Mouse (Mus musculus) embryonic facial prominence, embryonic 14.5 days (tissue): ENCODE data around the gene Arid5b. TPM values are rescaled to one million over a fixed set of nuclear protein-coding genes. Genes with fewer than 3 reads are reported as not detected.

Experiments
- ATAC-seq: fragments of 200-750 bp; cut with Nextera tagmentation; 2 replicates; pipeline ENCODE4 v1.8.0; 2017; ENCODE audit warnings: low read depth, moderate number of reproducible peaks, moderate TSS enrichment
- DNase-seq: peaks from one replicate; pipeline ENCODE4 v3.0.0-alpha.2; 2015; ENCODE audit warnings: low spot score
- H3K27ac ChIP-seq: fragments of 300-500 bp; sonication (generic); replicated peaks from 2 replicates; pipeline ENCODE4 v1.5.1; 2014; ENCODE audit warnings: low read depth, mild to moderate bottlenecking, low read length, moderate library complexity
- H3K27me3 ChIP-seq: fragments of 300-500 bp; sonication (generic); replicated peaks from 2 replicates; pipeline ENCODE4 v1.6.1; 2014; ENCODE audit warnings: low read length; ENCODE audit not compliant: control insufficient read depth, insufficient read depth
- H3K36me3 ChIP-seq: fragments of 300-500 bp; sonication (generic); 2 replicates; pipeline ENCODE4 v1.6.1; 2014; ENCODE audit warnings: low read length, mixed read lengths; ENCODE audit not compliant: control insufficient read depth, insufficient read depth
- H3K4me1 ChIP-seq: fragments of 300-500 bp; sonication (generic); 2 replicates; pipeline ENCODE4 v1.6.1; 2014; ENCODE audit warnings: antibody characterized with exemption, low read length; ENCODE audit not compliant: control insufficient read depth, insufficient read depth
- H3K4me2 ChIP-seq: fragments of 300-500 bp; sonication (generic); 2 replicates; pipeline ENCODE4 v1.6.1; 2014; ENCODE audit warnings: low read depth, mild to moderate bottlenecking, low read length, moderate library complexity, mixed read lengths
- H3K4me3 ChIP-seq: fragments of 300-500 bp; sonication (generic); 2 replicates; pipeline ENCODE4 v1.5.1; 2014; ENCODE audit warnings: low read depth, mild to moderate bottlenecking, low read length
- H3K9ac ChIP-seq: fragments of 300-500 bp; sonication (generic); 2 replicates; pipeline ENCODE4 v1.6.1; 2014; ENCODE audit warnings: low read depth, mild to moderate bottlenecking, low read length, moderate library complexity, mixed read lengths
- H3K9me3 ChIP-seq: fragments of 300-500 bp; sonication (generic); 2 replicates; pipeline ENCODE4 v1.6.1; 2016; ENCODE audit warnings: low read length; ENCODE audit not compliant: control insufficient read depth
- WGBS: fragments of 180-500 bp; shearing (Covaris S2); extraction: QIAGEN DNeasy Blood & Tissue Kit; methylation state at CpG from one replicate; pipeline ENCODE4 v1.1.7; 2014; 5-methylcytosine and 5-hydroxymethylcytosine counted together
- polyA plus RNA-seq: library from polyadenylated mRNA; unstranded; fragments of >200 nt; fragmentation: Nextera tagmentation; extraction: Ambion mirVana; gene quantifications from 2 replicates; pipeline ENCODE4 v1.2.1, GENCODE M21; 2014

The Arid5b gene
- polyA plus RNA-seq, 1 experiment from 2014 or later, result 34.4 TPM

DNA sequence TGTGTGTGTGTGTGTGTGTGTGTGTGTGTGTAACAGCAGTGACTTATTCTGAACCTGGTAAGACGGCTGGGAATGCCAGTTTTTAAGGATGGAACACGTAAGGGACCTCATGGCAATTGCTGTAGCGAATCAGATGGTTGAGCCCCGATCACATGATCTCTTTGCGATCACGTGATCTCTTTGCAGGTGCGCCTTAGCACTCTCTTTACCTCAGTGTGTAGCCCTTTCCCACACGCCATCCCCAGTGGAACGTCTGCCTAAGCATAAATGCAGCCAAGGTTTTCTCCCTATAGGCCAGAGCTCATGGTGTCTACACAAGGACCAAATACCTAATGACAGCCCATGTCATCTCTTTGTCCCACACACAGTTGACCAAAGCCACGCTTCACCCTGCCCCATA lies 97.4 kb downstream of the Arid5b start:
- Histone ChIP-seq H3K9me3 (no peaks in the 10 kb centered on the region), H3K4me2 (no peak overlapping the region), H3K36me3 (peaks cover 23% of the 10 kb centered on the region), H3K9ac (no peak overlapping the region), H3K4me3 (no peak overlapping the region), H3K4me1 (no peaks in the 10 kb centered on the region; the same call in 1 of the 2 replicates), H3K27me3 (no peaks in the 10 kb centered on the region), H3K27ac (no peak overlapping the region)
- ATAC-seq (no peak), DNase-seq (no peak)
- WGBS, result 95% methylated on average over 10 of the region's 10 CpGs

DNA sequence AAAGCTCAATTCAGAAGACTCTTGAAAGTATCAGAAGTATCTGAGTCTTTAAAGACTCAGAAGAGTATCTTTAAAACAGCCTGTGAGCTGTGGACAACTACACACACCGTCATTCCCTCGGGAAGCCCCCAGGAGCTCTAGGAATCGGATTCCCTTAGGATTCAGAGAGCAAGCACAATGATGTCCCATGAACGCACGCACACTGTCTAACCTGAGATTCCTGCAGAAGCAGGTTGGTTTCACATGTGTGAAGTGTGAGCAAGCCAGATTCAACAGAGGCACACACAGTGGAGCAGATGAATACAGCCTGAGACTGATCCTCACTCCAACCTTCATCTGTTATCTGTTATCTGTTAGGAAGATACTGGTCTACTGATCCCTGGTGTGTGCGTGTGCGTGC lies 97.8 kb downstream of the Arid5b start:
- H3K4me1 ChIP-seq, result no peaks in the 10 kb centered on the region; the same call in 1 of the 2 replicates
- peaks cover 22% of the 10 kb centered on the region for H3K36me3 ChIP-seq
- H3K9me3 ChIP-seq, result no peaks in the 10 kb centered on the region
- H3K4me3 ChIP-seq, result no peak overlapping the region
- 90% methylated on average over 5 of the region's 7 CpGs for WGBS
- H3K27me3 ChIP-seq, result no peaks in the 10 kb centered on the region
- no peak overlapping the region for H3K9ac ChIP-seq
- ATAC-seq, result no peak
- DNase-seq, result no peak
- no peak overlapping the region for H3K4me2 ChIP-seq
- H3K27ac ChIP-seq, result no peak overlapping the region

DNA sequence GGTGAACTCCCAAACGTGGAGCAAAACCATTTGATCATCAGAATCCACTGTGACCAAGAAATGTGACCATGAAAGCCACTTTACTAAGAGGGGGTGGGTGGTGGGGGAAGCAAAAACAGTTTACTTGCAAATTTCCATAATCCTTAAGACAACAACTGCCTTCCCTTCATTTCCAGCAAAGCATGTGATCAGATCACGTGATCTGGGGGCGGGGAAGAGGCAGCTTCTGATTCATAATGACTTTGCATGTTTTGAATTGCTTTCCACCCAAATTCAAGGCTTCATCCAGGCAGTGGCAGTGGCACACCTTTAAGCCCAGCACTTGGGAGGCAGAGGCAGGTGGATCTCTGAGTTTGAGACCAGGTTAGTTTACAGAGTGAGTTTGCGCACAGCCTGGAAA lies 98.4 kb downstream of the Arid5b start:
- no peak overlapping the region for H3K4me2 ChIP-seq
- no peaks in the 10 kb centered on the region; the same call in 1 of the 2 replicates for H3K4me1 ChIP-seq
- peaks cover 18% of the 10 kb centered on the region; the same call in 1 of the 2 replicates for H3K36me3 ChIP-seq
- ATAC-seq (no peak), DNase-seq (no peak)
- no peak overlapping the region for H3K27ac ChIP-seq
- H3K9ac ChIP-seq, result no peak overlapping the region
- 64% methylated on average over 4 of the region's 4 CpGs for WGBS
- H3K4me3 ChIP-seq, result no peak overlapping the region
- no peaks in the 10 kb centered on the region for H3K9me3 ChIP-seq
- H3K27me3 ChIP-seq, result no peaks in the 10 kb centered on the region

GRCm38 (mm10) chr10:68179741-68180140 lies 98.8 kb downstream of the Arid5b start:
- H3K9ac ChIP-seq, result no peak overlapping the region
- H3K9me3 ChIP-seq, result no peaks in the 10 kb centered on the region
- H3K27me3 ChIP-seq, result no peaks in the 10 kb centered on the region
- ATAC-seq, result no peak
- no peak overlapping the region for H3K27ac ChIP-seq
- no peak for DNase-seq
- no peak overlapping the region for H3K4me2 ChIP-seq
- 61% methylated on average over 5 of the region's 5 CpGs for WGBS
- peaks cover 14% of the 10 kb centered on the region; the same call in 1 of the 2 replicates for H3K36me3 ChIP-seq
- H3K4me1 ChIP-seq, result no peaks in the 10 kb centered on the region; the same call in 1 of the 2 replicates
- H3K4me3 ChIP-seq, result no peak overlapping the region

DNA sequence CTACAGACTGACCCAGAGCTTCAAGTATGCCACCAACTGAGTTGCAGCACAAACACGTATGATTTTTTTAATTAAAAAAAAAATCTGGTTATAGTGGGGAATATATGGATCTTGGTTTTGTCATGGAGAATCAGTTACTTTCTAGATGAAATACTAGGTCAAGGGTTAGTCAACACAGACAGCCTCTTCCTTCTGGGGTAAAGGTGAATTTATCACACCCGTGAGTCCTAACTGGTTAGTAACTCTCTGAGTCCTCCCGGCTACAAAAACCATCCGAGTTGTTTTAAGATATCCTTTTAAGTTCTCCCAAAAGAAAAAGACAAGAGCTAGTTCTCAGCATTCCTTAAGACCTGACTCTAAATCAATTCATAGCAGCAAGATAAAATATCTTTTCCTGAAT lies 99.2 kb downstream of the Arid5b start:
- Histone ChIP-seq H3K27me3 (no peaks in the 10 kb centered on the region), H3K9ac (no peak overlapping the region), H3K4me3 (no peak overlapping the region), H3K36me3 (peaks cover 10% of the 10 kb centered on the region; the same call in 1 of the 2 replicates), H3K27ac (no peak overlapping the region), H3K4me2 (no peak overlapping the region), H3K4me1 (no peaks in the 10 kb centered on the region; the same call in 1 of the 2 replicates), H3K9me3 (no peaks in the 10 kb centered on the region)
- ATAC-seq (no peak), DNase-seq (no peak)
- WGBS, result 72% methylated on average over 4 of the region's 4 CpGs

DNA sequence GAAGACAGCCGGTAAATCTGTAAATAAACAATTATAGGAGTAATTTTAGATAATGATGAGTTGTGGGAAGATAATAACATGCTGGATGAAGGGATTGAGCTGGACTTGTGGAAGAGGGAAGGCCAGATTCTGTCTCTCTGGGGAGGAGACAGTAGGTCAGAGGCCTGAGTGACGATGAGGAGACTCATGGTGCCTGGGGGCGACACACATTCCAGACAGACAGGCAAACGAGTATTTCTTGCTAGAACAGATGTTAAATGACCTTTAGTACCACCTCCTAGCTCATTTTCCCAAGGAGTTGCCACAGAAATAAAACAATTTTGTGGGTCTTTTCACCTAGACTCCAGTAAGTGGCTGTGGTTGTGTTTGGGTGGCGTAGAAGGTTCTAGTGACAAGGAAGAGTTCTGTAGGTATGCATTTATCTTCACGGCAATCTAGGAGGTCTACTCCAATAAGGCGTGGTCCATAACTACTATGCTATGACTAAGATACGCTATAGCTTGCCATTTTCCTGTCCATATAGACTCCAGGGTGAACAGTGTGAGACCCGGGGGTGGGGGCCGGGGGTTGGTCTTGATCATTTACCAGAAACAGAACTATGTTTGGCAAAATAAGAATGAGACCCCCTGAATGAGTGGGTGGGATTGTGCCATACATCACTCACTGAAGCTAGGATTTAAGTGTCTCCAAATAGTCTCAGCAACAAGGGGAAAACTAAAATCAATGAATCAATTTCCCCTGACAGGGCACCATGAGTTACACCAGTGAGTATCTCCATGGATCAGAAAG lies 100.6 kb downstream of the Arid5b start:
- no peak overlapping the region for H3K27ac ChIP-seq
- H3K4me1 ChIP-seq, result no peaks in the 10 kb centered on the region; the same call in 1 of the 2 replicates
- no peak for ATAC-seq
- H3K27me3 ChIP-seq, result no peaks in the 10 kb centered on the region
- peaks cover 4% of the 10 kb centered on the region; the same call in 1 of the 2 replicates for H3K36me3 ChIP-seq
- DNase-seq, result no peak
- no peak overlapping the region for H3K4me3 ChIP-seq
- H3K9ac ChIP-seq, result no peak overlapping the region
- no peak overlapping the region for H3K4me2 ChIP-seq
- 71% methylated on average over 10 of the region's 10 CpGs for WGBS
- no peaks in the 10 kb centered on the region for H3K9me3 ChIP-seq

DNA sequence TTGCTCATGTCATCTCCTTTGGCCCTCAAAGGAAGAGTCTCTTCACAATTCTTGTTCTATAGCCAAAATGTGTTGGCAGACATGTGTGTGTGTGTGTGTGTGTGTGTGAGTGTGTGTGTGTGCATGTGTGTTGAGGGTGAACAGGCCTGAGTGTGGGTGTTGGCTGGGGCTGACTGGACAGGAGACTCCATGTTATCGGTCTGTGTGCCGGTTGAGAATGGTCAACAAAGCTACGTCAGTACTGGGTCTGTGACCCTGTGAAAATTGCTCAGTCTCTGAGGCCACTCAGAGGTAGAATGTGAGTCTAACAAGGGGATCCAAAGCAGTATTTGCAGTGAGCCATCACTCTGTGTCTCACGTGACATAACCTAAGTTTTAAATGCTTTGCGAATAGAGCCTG lies 102.7 kb downstream of the Arid5b start:
- 94% methylated on average over 5 of the region's 5 CpGs for WGBS
- no peaks in the 10 kb centered on the region for H3K27me3 ChIP-seq
- ATAC-seq (no peak), DNase-seq (no peak)
- no peak overlapping the region for H3K9ac ChIP-seq
- peaks cover 4% of the 10 kb centered on the region; the same call in 1 of the 2 replicates for H3K36me3 ChIP-seq
- no peaks in the 10 kb centered on the region for H3K9me3 ChIP-seq
- H3K4me3 ChIP-seq, result no peak overlapping the region
- H3K4me2 ChIP-seq, result no peak overlapping the region
- H3K4me1 ChIP-seq, result no peaks in the 10 kb centered on the region; the same call in 1 of the 2 replicates
- no peak overlapping the region for H3K27ac ChIP-seq

- no peaks in the 10 kb centered on the region for H3K9me3 ChIP-seq
- peaks cover 8% of the 10 kb centered on the region for H3K4me1 ChIP-seq
- DNase-seq, result no peak
- peaks cover 4% of the 10 kb centered on the region; the same call in 1 of the 2 replicates for H3K36me3 ChIP-seq
- no peak overlapping the region for H3K4me3 ChIP-seq
- H3K4me2 ChIP-seq, result no peak overlapping the region
- ATAC-seq, result no peak
- WGBS, result 81% methylated on average over 9 of the region's 9 CpGs
- no peak overlapping the region for H3K9ac ChIP-seq
- no peaks in the 10 kb centered on the region for H3K27me3 ChIP-seq
- no peak overlapping the region for H3K27ac ChIP-seq
Observed at GRCm38 (mm10) chr10:68173634-68174033, 104.9 kb downstream of the Arid5b start.

- no peak overlapping the region for H3K4me2 ChIP-seq
- H3K36me3 ChIP-seq, result peaks cover 4% of the 10 kb centered on the region; the same call in 1 of the 2 replicates
- no peak overlapping the region for H3K9ac ChIP-seq
- WGBS, result 94% methylated on average over 4 of the region's 4 CpGs
- ATAC-seq (no peak), DNase-seq (no peak)
- no peak overlapping the region for H3K4me3 ChIP-seq
- H3K4me1 ChIP-seq, result peaks cover 15% of the 10 kb centered on the region
- no peaks in the 10 kb centered on the region for H3K9me3 ChIP-seq
- no peaks in the 10 kb centered on the region for H3K27me3 ChIP-seq
- H3K27ac ChIP-seq, result no peak overlapping the region
Observed at GRCm38 (mm10) chr10:68172906-68173305, 105.6 kb downstream of the Arid5b start.
